Mouse (Mus musculus): Measurements from ENCODE around the gene Gdap2. TPM values are rescaled to one million over a fixed set of nuclear protein-coding genes. Genes with fewer than 3 reads are reported as not detected.

Gene Gdap2
- polyA plus RNA-seq, 1 experiment from 2014 or later = 65.6 TPM

- no peak for ATAC-seq
- Histone ChIP-seq H3K36me3 (ENCODE audit: control insufficient read depth, insufficient read depth) (no peaks in the 10 kb centered on the region), H3K4me1 (replicated peaks; ENCODE audit: control insufficient read depth, insufficient read depth, low read length) (no peaks in the 10 kb centered on the region), H3K9me3 (ENCODE audit: control insufficient read depth) (no peaks in the 10 kb centered on the region), H3K4me2 (replicated peaks; ENCODE audit: low read depth) (no peak overlapping the region), H3K27ac (ENCODE audit: low read depth, low read length) (no peak overlapping the region), H3K9ac (ENCODE audit: low read depth, low read length) (no peak overlapping the region), H3K4me3 (ENCODE audit: low read depth, low read length) (no peak overlapping the region), H3K27me3 (replicated peaks; ENCODE audit: control insufficient read depth, insufficient read depth, low read length) (no peaks in the 10 kb centered on the region)
- TF ChIP-seq CTCF (IDR thresholded peaks at IDR 0.05; ENCODE audit: low read depth) = no peak
- 54% methylated on average over 1 of the region's 1 CpGs for WGBS
Observed at GRCm38 (mm10) chr3:100227509-100227908, 65.3 kb downstream of the Gdap2 start.

DNA sequence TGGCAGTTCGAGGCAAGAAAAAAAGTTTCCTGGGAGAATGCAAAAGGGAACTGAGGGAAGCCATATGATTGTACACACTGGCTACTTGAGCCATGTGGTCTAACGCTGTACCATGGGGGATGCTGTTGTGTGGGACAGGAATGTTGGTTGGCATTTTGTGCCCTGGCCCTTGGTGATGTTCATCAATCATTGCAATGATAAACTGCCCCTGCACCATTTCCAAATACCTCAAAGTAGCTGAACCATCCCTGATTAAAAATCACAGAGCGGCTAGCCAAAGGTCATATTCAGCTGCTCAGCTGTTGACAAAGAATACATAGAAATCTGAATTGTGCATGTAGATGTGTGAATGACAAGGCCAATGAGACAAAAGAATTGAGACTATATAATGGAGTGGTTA, 66.8 kb downstream of the Gdap2 start:
- TF ChIP-seq CTCF (IDR thresholded peaks at IDR 0.05; ENCODE audit: low read depth) = no peak
- no peaks in the 10 kb centered on the region for H3K36me3 ChIP-seq (ENCODE audit: control insufficient read depth, insufficient read depth)
- H3K4me3 ChIP-seq (ENCODE audit: low read depth, low read length) = no peak overlapping the region
- H3K27me3 ChIP-seq (replicated peaks; ENCODE audit: control insufficient read depth, insufficient read depth, low read length) = no peaks in the 10 kb centered on the region
- ATAC-seq = no peak
- H3K4me2 ChIP-seq (replicated peaks; ENCODE audit: low read depth) = no peak overlapping the region
- no peak overlapping the region for H3K27ac ChIP-seq (ENCODE audit: low read depth, low read length)
- no peaks in the 10 kb centered on the region for H3K9me3 ChIP-seq (ENCODE audit: control insufficient read depth)
- WGBS = 81% methylated on average over 3 of the region's 3 CpGs
- H3K4me1 ChIP-seq (replicated peaks; ENCODE audit: control insufficient read depth, insufficient read depth, low read length) = no peaks in the 10 kb centered on the region
- no peak overlapping the region for H3K9ac ChIP-seq (ENCODE audit: low read depth, low read length)

GRCm38 (mm10) chr3:100236725-100237436, 74.7 kb downstream of the Gdap2 start:
- Histone ChIP-seq H3K36me3 (ENCODE audit: control insufficient read depth, insufficient read depth) (no peaks in the 10 kb centered on the region), H3K9me3 (ENCODE audit: control insufficient read depth) (no peaks in the 10 kb centered on the region), H3K27me3 (replicated peaks; ENCODE audit: control insufficient read depth, insufficient read depth, low read length) (no peaks in the 10 kb centered on the region), H3K4me1 (replicated peaks; ENCODE audit: control insufficient read depth, insufficient read depth, low read length) (no peaks in the 10 kb centered on the region), H3K4me3 (ENCODE audit: low read depth, low read length) (no peak overlapping the region), H3K4me2 (replicated peaks; ENCODE audit: low read depth) (no peak overlapping the region), H3K27ac (ENCODE audit: low read depth, low read length) (no peak overlapping the region), H3K9ac (ENCODE audit: low read depth, low read length) (no peak overlapping the region)
- no peak for TF ChIP-seq CTCF (IDR thresholded peaks at IDR 0.05; ENCODE audit: low read depth)
- ATAC-seq = no peak

- Histone ChIP-seq H3K4me1 (replicated peaks; ENCODE audit: control insufficient read depth, insufficient read depth, low read length) (no peaks in the 10 kb centered on the region), H3K27me3 (replicated peaks; ENCODE audit: control insufficient read depth, insufficient read depth, low read length) (no peaks in the 10 kb centered on the region), H3K9me3 (ENCODE audit: control insufficient read depth) (no peaks in the 10 kb centered on the region), H3K4me3 (ENCODE audit: low read depth, low read length) (no peak overlapping the region), H3K36me3 (ENCODE audit: control insufficient read depth, insufficient read depth) (no peaks in the 10 kb centered on the region), H3K9ac (ENCODE audit: low read depth, low read length) (no peak overlapping the region), H3K27ac (ENCODE audit: low read depth, low read length) (no peak overlapping the region), H3K4me2 (replicated peaks; ENCODE audit: low read depth) (no peak overlapping the region)
- ATAC-seq = no peak
- no peak for TF ChIP-seq CTCF (IDR thresholded peaks at IDR 0.05; ENCODE audit: low read depth)
- 84% methylated on average over 4 of the region's 4 CpGs for WGBS
Observed at GRCm38 (mm10) chr3:100242230-100242629, 80.0 kb downstream of the Gdap2 start.

DNA sequence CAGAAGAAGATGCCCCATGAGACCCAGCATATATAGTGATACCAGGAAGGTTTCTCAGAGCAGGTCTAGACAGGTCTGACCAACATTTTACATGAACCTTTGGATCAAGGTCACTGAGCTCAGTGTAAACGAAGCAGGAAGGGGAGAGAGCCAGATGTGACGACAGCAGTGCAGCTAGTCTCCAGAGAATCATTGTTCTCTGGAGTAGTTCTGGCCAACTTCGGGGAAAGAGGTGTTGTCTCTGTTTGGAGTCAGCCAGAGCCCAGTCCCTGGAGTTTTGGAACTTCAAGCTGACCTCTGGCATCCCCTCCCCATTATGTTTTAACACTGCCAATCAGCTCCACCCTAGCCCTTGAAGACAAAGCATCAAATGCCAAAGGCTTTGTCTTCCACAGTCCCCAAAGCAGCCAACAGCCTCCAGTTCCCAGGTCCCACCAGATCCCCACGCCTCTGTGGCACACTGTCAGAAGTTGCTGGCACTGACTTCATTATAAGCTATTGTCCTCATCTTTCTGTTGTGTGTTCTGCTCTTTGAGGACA, 84.2 kb downstream of the Gdap2 start:
- no peak for TF ChIP-seq CTCF (IDR thresholded peaks at IDR 0.05; ENCODE audit: low read depth)
- Histone ChIP-seq H3K9ac (ENCODE audit: low read depth, low read length) (no peak overlapping the region), H3K9me3 (ENCODE audit: control insufficient read depth) (no peaks in the 10 kb centered on the region), H3K4me3 (ENCODE audit: low read depth, low read length) (no peak overlapping the region), H3K27ac (ENCODE audit: low read depth, low read length) (no peak overlapping the region), H3K27me3 (replicated peaks; ENCODE audit: control insufficient read depth, insufficient read depth, low read length) (no peaks in the 10 kb centered on the region), H3K36me3 (ENCODE audit: control insufficient read depth, insufficient read depth) (no peaks in the 10 kb centered on the region), H3K4me1 (replicated peaks; ENCODE audit: control insufficient read depth, insufficient read depth, low read length) (no peaks in the 10 kb centered on the region), H3K4me2 (replicated peaks; ENCODE audit: low read depth) (no peak overlapping the region)
- no peak for ATAC-seq
- WGBS = 36% methylated on average over 4 of the region's 4 CpGs

Other genes with a start within 250 kb of the Gdap2 start
- 10.1 TPM in 2 replicates for gene Wdr3, start within 50 bp of the Gdap2 start, polyA plus RNA-seq (2015; fragmentation: Nextera tagmentation; extraction: Ambion mirVana)